9 mouse cellular contexts compared by ENCODE assay signal in genomic region chr1:178528431-178529351, GRCm38 (mm10). TPM values are rescaled to one million over a fixed set of nuclear protein-coding genes. Genes with fewer than 3 reads are reported as not detected.
A peak's percentile ranks its signal among the peaks of the same experiment; 100 is the strongest.
DNase-seq lines count a peak whose midpoint lies in the region; ATAC-seq and TF ChIP-seq lines count a peak whose summit lies in the region.
"Had no signal": no experiment of that assay in that cellular context is flagged by ENCODE, and none has a peak within 500 bp of the region (broad histone marks: within the 10 kb centered on the region; RNA-seq: fewer than 3 reads in every experiment).

Gene Kif26b (plus strand): TSS chr1:178529125.

- H3K27ac ChIP-seq in cerebellum, adult 2 months (ENCODE audit: insufficient read depth, low read length): peak within 1 kb of the TSS; percentile 86
- H3K27ac ChIP-seq in hindbrain, embryonic 13.5 days: peak within 1 kb of the TSS; percentile 94

- H3K9ac ChIP-seq in hindbrain, embryonic 13.5 days: peak within 1 kb of the TSS; percentile 94

- peak; percentile 46; the same call in 1 of the 2 replicates for TF ChIP-seq POLR2A in cerebellum, adult 2 months (IDR thresholded peaks at IDR 0.05; ENCODE audit: borderline replicate concordance, insufficient read depth, low read length)

- no peaks in the 10 kb centered on the region for H3K36me3 ChIP-seq in hindbrain, embryonic 13.5 days

- H3K4me3 ChIP-seq in cerebellum, adult 2 months (replicated peaks; ENCODE audit: insufficient read depth, low read depth, low read length): peak within 1 kb of the TSS; percentile 81
- H3K4me3 ChIP-seq in hindbrain, embryonic 13.5 days: peak within 1 kb of the TSS; percentile 79
- H3K4me3 ChIP-seq: erythroblast, embryonic 14.5 days had no signal

- peak within 1 kb of the TSS; percentile 98 for H3K4me2 ChIP-seq in hindbrain, embryonic 13.5 days

- WGBS in cerebellum, adult 2 months: under 1% methylated on average over 92 of the region's 92 CpGs
- under 1% methylated on average over 92 of the region's 92 CpGs for WGBS in hindbrain, embryonic 13.5 days

- peak; percentile 45 for ATAC-seq in frontal cortex, adult (ENCODE audit: low TSS enrichment)
- ATAC-seq in hindbrain, embryonic 13.5 days (ENCODE audit: low FRiP score): peak; percentile 61
- no peak for ATAC-seq in monocyte, adult 5-6 weeks (replicated peaks; ENCODE audit: insufficient number of reproducible peaks, low FRiP score, low TSS enrichment, poor library complexity, severe bottlenecking)

- no peaks in the 10 kb centered on the region for H3K9me3 ChIP-seq in hindbrain, embryonic 13.5 days

- TF ChIP-seq CTCF in cerebellum, adult 2 months (IDR thresholded peaks at IDR 0.05; ENCODE audit: borderline replicate concordance, insufficient read depth, low read depth, low read length): no peak

- H3K4me1 ChIP-seq in cerebellum, adult 2 months (ENCODE audit: control insufficient read depth, insufficient read depth, low read length): peaks cover 4% of the 10 kb centered on the region; the same call in 1 of the 2 replicates
- peaks cover 39% of the 10 kb centered on the region for H3K4me1 ChIP-seq in hindbrain, embryonic 13.5 days (replicated peaks)

- H3K27me3 ChIP-seq in cerebellum, adult 2 months (ENCODE audit: control insufficient read depth, insufficient read depth, low read length): no peaks in the 10 kb centered on the region
- H3K27me3 ChIP-seq in hindbrain, embryonic 13.5 days: no peaks in the 10 kb centered on the region

- peak; percentile 1 for DNase-seq in T-cell, adult 2 months (ENCODE audit: low spot score)
- DNase-seq in cerebellum, adult 2 months: peak; percentile 75 to 81
- peak; percentile 43 to 57 for DNase-seq in layer of hippocampus, postnatal 25 days (ENCODE audit: extremely low spot score in 1 of 2, low spot score in 1 of 2)
- peak; percentile 28 for DNase-seq in lung, postnatal 14 days
- peak; percentile 60 for DNase-seq in right cerebral cortex, postnatal 14 days

RNA-seq across cellular contexts. Expression of gene Kif26b, which starts in this region (rescaled TPM):
- polyA plus RNA-seq in cerebellum, adult 2 months (2012; rRNA removed): 15.6 and 17.3 TPM in 2 replicates
- 8.7 and 9.3 TPM in 2 replicates for polyA plus RNA-seq in hindbrain, embryonic 13.5 days (2015; fragmentation: Nextera tagmentation; extraction: Ambion mirVana)
- total RNA-seq in layer of hippocampus, postnatal 25 days (2021): 10 to 100 TPM; 22.6 to 26.2 TPM
- not detected in 3 replicates for total RNA-seq in monocyte, adult 5-6 weeks (2017)
- polyA plus RNA-seq: erythroblast, embryonic 14.5 days had no signal

Comparison
In these comparisons a context has a peak if more than half of its experiments do, and no peak if none do; other contexts are left out.
1. RNA of gene Kif26b (total RNA-seq): 22.6 to 26.2 TPM in layer of hippocampus, postnatal 25 days; not detected in monocyte, adult 5-6 weeks; every median in the first group is over 10 times any median in the second.
2. DNase-seq: peak in every context shown above with its lines; median percentile 78 in cerebellum, adult 2 months; 60 in right cerebral cortex, postnatal 14 days; 50 in layer of hippocampus, postnatal 25 days; 28 in lung, postnatal 14 days; 1 in T-cell, adult 2 months.